Mouse (Mus musculus) forebrain, postnatal 0 days (tissue): ENCODE data around the gene Rasal1. TPM values are rescaled to one million over a fixed set of nuclear protein-coding genes. Genes with fewer than 3 reads are reported as not detected.
A peak's percentile ranks its signal among the peaks of the same experiment; 100 is the strongest.

ENCODE experiments used
- ATAC-seq: fragments of 200-750 bp; cut with Nextera tagmentation; 2 replicates; pipeline ENCODE4 v1.8.0; 2017; ENCODE audit warnings: mild to moderate bottlenecking, moderate library complexity
- DNase-seq: peaks from one replicate; pipeline ENCODE4 v3.0.0-alpha.2; 2015
- H3K27ac ChIP-seq: fragments of 300-500 bp; sonication (generic); 2 replicates; pipeline ENCODE4 v1.5.1; 2014; ENCODE audit warnings: low read depth, mild to moderate bottlenecking, antibody characterized with exemption, low read length, moderate library complexity, mixed read lengths
- H3K27me3 ChIP-seq: fragments of 300-500 bp; sonication (generic); 2 replicates; pipeline ENCODE4 v1.6.1; 2014; ENCODE audit warnings: mild to moderate bottlenecking, low read length, mixed read lengths; ENCODE audit not compliant: insufficient read depth
- H3K36me3 ChIP-seq: fragments of 300-500 bp; sonication (generic); 2 replicates; pipeline ENCODE4 v1.6.1; 2014; ENCODE audit warnings: mild to moderate bottlenecking, moderate library complexity; ENCODE audit not compliant: insufficient read depth
- H3K4me1 ChIP-seq: fragments of 300-500 bp; sonication (generic); 2 replicates; pipeline ENCODE4 v1.6.1; 2014; ENCODE audit warnings: antibody characterized with exemption; ENCODE audit not compliant: insufficient read depth
- H3K4me2 ChIP-seq: fragments of 300-500 bp; sonication (generic); 2 replicates; pipeline ENCODE4 v1.6.1; 2014; ENCODE audit warnings: low read depth, mild to moderate bottlenecking, moderate library complexity
- H3K4me3 ChIP-seq: fragments of 300-500 bp; sonication (generic); 2 replicates; pipeline ENCODE4 v1.5.1; 2014; ENCODE audit warnings: low read depth, low read length, mixed read lengths
- H3K9ac ChIP-seq: fragments of 300-500 bp; sonication (generic); 2 replicates; pipeline ENCODE4 v1.6.1; 2014; ENCODE audit warnings: mild to moderate bottlenecking
- H3K9me3 ChIP-seq: fragments of 300-500 bp; sonication (generic); 2 replicates; pipeline ENCODE4 v1.6.1; 2016; ENCODE audit warnings: low read length
- CTCF ChIP-seq: sonication (generic); IDR thresholded peaks from 2 replicates; pipeline ENCODE4 v1.5.1; 2016; ENCODE audit warnings: antibody characterized with exemption, control low read depth, low read depth
- WGBS: fragments of 180-500 bp; shearing (Covaris S2); extraction: QIAGEN DNeasy Blood & Tissue Kit; methylation state at CpG from one replicate; pipeline ENCODE4 v1.1.7; 2014; 5-methylcytosine and 5-hydroxymethylcytosine counted together
- polyA plus RNA-seq: library from polyadenylated mRNA; unstranded; fragments of >200 nt; fragmentation: Nextera tagmentation; extraction: Ambion mirVana; gene quantifications from 2 replicates; pipeline ENCODE4 v1.2.1, GENCODE M21; 2015
- total RNA-seq: library from RNA; depleted of rRNA; stranded (reverse); fragments of >200 nt; gene quantifications from 2 replicates; pipeline ENCODE4 v1.2.3, GENCODE M21; 2014; rRNA removed

Rasal1 gene
- total and polyA plus RNA-seq, 2 experiments from 2014 or later, result 20.0 to 36.8 TPM

- no peak for DNase-seq
- 53% methylated on average over 15 of the region's 15 CpGs for WGBS
- ATAC-seq, result no peak
- H3K9me3 ChIP-seq, result no peaks in the 10 kb centered on the region
- no peak overlapping the region for H3K4me2 ChIP-seq
- H3K9ac ChIP-seq, result no peak overlapping the region
- TF ChIP-seq CTCF, result 0 out of 2 replicates have a peak, but pooled peaks have one; percentile 31
- H3K27ac ChIP-seq, result no peak overlapping the region
- H3K36me3 ChIP-seq, result no peaks in the 10 kb centered on the region
- no peaks in the 10 kb centered on the region for H3K4me1 ChIP-seq
- H3K4me3 ChIP-seq, result no peak overlapping the region
- H3K27me3 ChIP-seq, result no peaks in the 10 kb centered on the region
Observed at GRCm38 (mm10) chr5:120718600-120719378, 70.2 kb downstream of the Rasal1 start.

GRCm38 (mm10) chr5:120721005-120721404 is 72.4 kb downstream of the Rasal1 start:
- 55% methylated on average over 7 of the region's 7 CpGs for WGBS
- ATAC-seq, result no peak

GRCm38 (mm10) chr5:120725811-120726455 is 77.3 kb downstream of the Rasal1 start:
- TF ChIP-seq CTCF, result no peak
- WGBS, result 51% methylated on average over 12 of the region's 12 CpGs
- no peak overlapping the region for H3K4me2 ChIP-seq
- H3K9ac ChIP-seq, result no peak overlapping the region
- no peaks in the 10 kb centered on the region for H3K36me3 ChIP-seq
- H3K27me3 ChIP-seq, result no peaks in the 10 kb centered on the region
- H3K4me3 ChIP-seq, result no peak overlapping the region
- H3K9me3 ChIP-seq, result no peaks in the 10 kb centered on the region
- ATAC-seq (no peak), DNase-seq (no peak)
- no peak overlapping the region for H3K27ac ChIP-seq
- peaks cover 6% of the 10 kb centered on the region; the same call in 1 of the 2 replicates for H3K4me1 ChIP-seq

More at GRCm38 (mm10) chr5:120721005-120721404, 72.4 kb downstream of the Rasal1 start:
- TF ChIP-seq CTCF, result no peak
- no peaks in the 10 kb centered on the region for H3K4me1 ChIP-seq
- no peak overlapping the region for H3K9ac ChIP-seq
- no peak for DNase-seq
- H3K27ac ChIP-seq, result no peak overlapping the region
- H3K36me3 ChIP-seq, result no peaks in the 10 kb centered on the region
- no peak overlapping the region for H3K4me3 ChIP-seq
- no peaks in the 10 kb centered on the region for H3K27me3 ChIP-seq
- no peak overlapping the region for H3K4me2 ChIP-seq
- H3K9me3 ChIP-seq, result no peaks in the 10 kb centered on the region

Other genes starting within 250 kb of the Rasal1 start
- gene Lhx5, start 217.1 kb upstream of the Rasal1 start, total RNA-seq, result 4.6 and 5.4 TPM in 2 replicates
- gene Lhx5, start 217.1 kb upstream of the Rasal1 start, polyA plus RNA-seq, result 1.4 and 3.7 TPM in 2 replicates
- gene Sdsl, start 176.0 kb upstream of the Rasal1 start, total RNA-seq, result 1.3 and 3.0 TPM in 2 replicates
- 2.3 and 3.1 TPM in 2 replicates for gene Sdsl, start 176.0 kb upstream of the Rasal1 start, polyA plus RNA-seq
- gene Sds, start 172.3 kb upstream of the Rasal1 start, total RNA-seq, result not detected in 2 replicates
- gene Sds, start 172.3 kb upstream of the Rasal1 start, polyA plus RNA-seq, result not detected in 2 replicates
- 19.5 and 23.7 TPM in 2 replicates for gene Plbd2, start 145.2 kb upstream of the Rasal1 start, total RNA-seq
- gene Plbd2, start 145.2 kb upstream of the Rasal1 start, polyA plus RNA-seq, result 33.5 and 39.4 TPM in 2 replicates
- gene Slc8b1, start 137.6 kb upstream of the Rasal1 start, total RNA-seq, result 2.5 and 4.9 TPM in 2 replicates
- gene Slc8b1, start 137.6 kb upstream of the Rasal1 start, polyA plus RNA-seq, result 1.6 and 2.0 TPM in 2 replicates
- 10.0 and 14.3 TPM in 2 replicates for gene Tpcn1, start 60.1 kb upstream of the Rasal1 start, total RNA-seq
- 7.9 and 11.1 TPM in 2 replicates for gene Tpcn1, start 60.1 kb upstream of the Rasal1 start, polyA plus RNA-seq
- 1.4 and 2.0 TPM in 2 replicates for gene Iqcd, start 59.8 kb upstream of the Rasal1 start, total RNA-seq
- gene Iqcd, start 59.8 kb upstream of the Rasal1 start, polyA plus RNA-seq, result 1.4 and 1.8 TPM in 2 replicates
- gene Rita1, start 36.2 kb upstream of the Rasal1 start, total RNA-seq, result 24.1 and 36.5 TPM in 2 replicates
- gene Rita1, start 36.2 kb upstream of the Rasal1 start, polyA plus RNA-seq, result 28.6 and 31.8 TPM in 2 replicates
- gene Ddx54, start 36.1 kb upstream of the Rasal1 start, total RNA-seq, result 43.9 and 46.0 TPM in 2 replicates
- gene Ddx54, start 36.1 kb upstream of the Rasal1 start, polyA plus RNA-seq, result 35.5 and 40.0 TPM in 2 replicates
- gene Cfap73, start 14.6 kb upstream of the Rasal1 start, total RNA-seq, result 1.9 and 2.1 TPM in 2 replicates
- 0.68 and 1.2 TPM in 2 replicates for gene Cfap73, start 14.6 kb upstream of the Rasal1 start, polyA plus RNA-seq
- gene Dtx1, start 63.1 kb downstream of the Rasal1 start, total RNA-seq, result 154 and 193 TPM in 2 replicates
- 59.4 and 65.2 TPM in 2 replicates for gene Dtx1, start 63.1 kb downstream of the Rasal1 start, polyA plus RNA-seq
- 0.38 and 0.71 TPM in 2 replicates for gene Oas2, start 101.0 kb downstream of the Rasal1 start, total RNA-seq
- gene Oas2, start 101.0 kb downstream of the Rasal1 start, polyA plus RNA-seq, result 0.19 and 0.30 TPM in 2 replicates
- gene Oas3, start 128.8 kb downstream of the Rasal1 start, total RNA-seq, result 0.38 and 0.52 TPM in 2 replicates
- 0.29 and 0.69 TPM in 2 replicates for gene Oas3, start 128.8 kb downstream of the Rasal1 start, polyA plus RNA-seq
- gene Oas1e, start 146.7 kb downstream of the Rasal1 start, total RNA-seq, result not detected in 2 replicates
- gene Oas1e, start 146.7 kb downstream of the Rasal1 start, polyA plus RNA-seq, result 0.13 and 0.21 TPM in 2 replicates
- 0.69 and 1.8 TPM in 2 replicates for gene Oas1c, start 163.7 kb downstream of the Rasal1 start, total RNA-seq
- 0.63 and 0.80 TPM in 2 replicates for gene Oas1c, start 163.7 kb downstream of the Rasal1 start, polyA plus RNA-seq
- gene Oas1f, start 198.6 kb downstream of the Rasal1 start, total RNA-seq, result not detected in 2 replicates
- not detected in 2 replicates for gene Oas1f, start 198.6 kb downstream of the Rasal1 start, polyA plus RNA-seq
- not detected in 2 replicates for gene Oas1h, start 212.6 kb downstream of the Rasal1 start, total RNA-seq
- not detected in 2 replicates for gene Oas1h, start 212.6 kb downstream of the Rasal1 start, polyA plus RNA-seq
- 0.15 and 0.62 TPM in 2 replicates for gene Oas1g, start 238.8 kb downstream of the Rasal1 start, total RNA-seq
- 0.23 and 0.40 TPM in 2 replicates for gene Oas1g, start 238.8 kb downstream of the Rasal1 start, polyA plus RNA-seq